32 mouse cellular contexts compared by ENCODE assay signal in the genomic region with DNA sequence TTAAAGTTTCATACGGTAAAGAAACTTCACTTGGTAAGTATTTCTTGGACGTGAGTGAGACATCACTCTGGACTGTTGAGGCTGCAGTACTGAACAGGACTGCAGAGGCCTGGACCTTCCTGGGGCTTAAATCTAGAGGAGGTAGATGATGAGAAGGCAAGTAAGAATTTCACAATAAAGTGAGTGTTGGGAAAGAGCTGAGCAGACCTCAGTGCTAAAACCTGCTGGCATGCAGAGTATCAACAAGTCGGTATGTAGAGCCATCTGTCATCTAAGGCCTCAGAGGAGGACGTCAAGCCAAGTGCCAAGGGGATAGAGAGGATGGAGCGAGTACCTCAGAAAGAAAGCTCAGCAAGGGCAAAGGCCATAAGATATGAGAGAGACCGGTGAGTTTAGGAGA. TPM values are rescaled to one million over a fixed set of nuclear protein-coding genes. Genes with fewer than 3 reads are reported as not detected.
"Had no signal": no experiment of that assay in that cellular context is flagged by ENCODE, and none has a peak within 500 bp of the region (broad histone marks: within the 10 kb centered on the region; RNA-seq: fewer than 3 reads in every experiment).

No protein-coding gene starts in this region.

- ATAC-seq: forebrain, embryonic 13.5 days; forebrain, embryonic 14.5 days; forebrain, embryonic 15.5 days; forebrain, embryonic 16.5 days; forebrain, postnatal 0 days had no signal

- H3K36me3 ChIP-seq: embryonic facial prominence, embryonic 10.5 days; embryonic facial prominence, embryonic 12.5 days; embryonic facial prominence, embryonic 13.5 days; embryonic facial prominence, embryonic 15.5 days; forebrain, embryonic 10.5 days; forebrain, embryonic 12.5 days; forebrain, embryonic 15.5 days had no signal

- DNase-seq: cerebellum, adult 8-10 months; cerebellum, adult 9-10 months; cerebellum, adult 9-11 months; cerebellum, postnatal 10 days; cerebellum, postnatal 14 days; cerebellum, postnatal 25 days; cerebellum, postnatal 36 days; embryo, embryonic 11 days; forebrain, postnatal 0 days; gastrocnemius, adult 2 months; gastrocnemius, postnatal 10 days; gastrocnemius, postnatal 14 days; gastrocnemius, postnatal 25 days; gastrocnemius, postnatal 36 days; heart, adult 11 months; heart, adult 2 months had no signal

- H3K4me2 ChIP-seq: embryonic facial prominence, embryonic 12.5 days; embryonic facial prominence, embryonic 13.5 days; embryonic facial prominence, embryonic 15.5 days; forebrain, embryonic 12.5 days; forebrain, embryonic 13.5 days; forebrain, embryonic 15.5 days had no signal

- H3K27ac ChIP-seq: embryonic facial prominence, embryonic 10.5 days; embryonic facial prominence, embryonic 12.5 days; embryonic facial prominence, embryonic 13.5 days; embryonic facial prominence, embryonic 15.5 days; forebrain, embryonic 10.5 days; forebrain, embryonic 12.5 days; forebrain, embryonic 13.5 days; forebrain, embryonic 15.5 days; gastrocnemius, adult 2 months; heart, adult 2 months had no signal

- H3K9me3 ChIP-seq: embryonic facial prominence, embryonic 10.5 days; embryonic facial prominence, embryonic 12.5 days; embryonic facial prominence, embryonic 13.5 days; embryonic facial prominence, embryonic 15.5 days; forebrain, embryonic 10.5 days; forebrain, embryonic 12.5 days; forebrain, embryonic 13.5 days; forebrain, embryonic 15.5 days had no signal

- H3K4me3 ChIP-seq: embryonic facial prominence, embryonic 10.5 days; embryonic facial prominence, embryonic 12.5 days; embryonic facial prominence, embryonic 13.5 days; embryonic facial prominence, embryonic 15.5 days; erythroblast, embryonic 14.5 days; forebrain, embryonic 10.5 days; forebrain, embryonic 12.5 days; forebrain, embryonic 13.5 days; forebrain, embryonic 15.5 days; gastrocnemius, adult 2 months; heart, adult 2 months had no signal

- H3K9ac ChIP-seq: embryonic facial prominence, embryonic 12.5 days; embryonic facial prominence, embryonic 13.5 days; embryonic facial prominence, embryonic 15.5 days; forebrain, embryonic 12.5 days; forebrain, embryonic 13.5 days; forebrain, embryonic 15.5 days; forebrain, postnatal 0 days had no signal

- H3K4me1 ChIP-seq: embryonic facial prominence, embryonic 10.5 days; embryonic facial prominence, embryonic 12.5 days; embryonic facial prominence, embryonic 13.5 days; embryonic facial prominence, embryonic 15.5 days; forebrain, embryonic 10.5 days; forebrain, embryonic 12.5 days; forebrain, embryonic 13.5 days; forebrain, embryonic 15.5 days had no signal

RNA-seq across cellular contexts. Expression of a gene that starts 8.4 kb away (rescaled TPM):
- total RNA-seq: common myeloid progenitor, adult 5-6 weeks; forebrain, postnatal 0 days; gastrocnemius, adult 18-20 months; gastrocnemius, adult 2 months; gastrocnemius, adult 8-10 months; gastrocnemius, postnatal 10 days; gastrocnemius, postnatal 14 days; gastrocnemius, postnatal 36 days; granulocyte monocyte progenitor cell, adult 5-6 weeks had no signal
- polyA plus RNA-seq: cortical plate, adult 2 months; erythroblast, embryonic 14.5 days; forebrain, embryonic 13.5 days; forebrain, postnatal 0 days had no signal

RNA-seq across cellular contexts. Expression of a gene that starts 49.4 kb away (rescaled TPM):
- polyA plus RNA-seq: erythroblast, embryonic 14.5 days had no signal
